Mouse (Mus musculus): ENCODE measurements at regions not wholly inside any gene's neighbourhood (a gene's known extent, or its start where the extent isn't known, plus 50 kb on each side); places are given as distances from the start of the nearest gene placed in this dataset.

DNA sequence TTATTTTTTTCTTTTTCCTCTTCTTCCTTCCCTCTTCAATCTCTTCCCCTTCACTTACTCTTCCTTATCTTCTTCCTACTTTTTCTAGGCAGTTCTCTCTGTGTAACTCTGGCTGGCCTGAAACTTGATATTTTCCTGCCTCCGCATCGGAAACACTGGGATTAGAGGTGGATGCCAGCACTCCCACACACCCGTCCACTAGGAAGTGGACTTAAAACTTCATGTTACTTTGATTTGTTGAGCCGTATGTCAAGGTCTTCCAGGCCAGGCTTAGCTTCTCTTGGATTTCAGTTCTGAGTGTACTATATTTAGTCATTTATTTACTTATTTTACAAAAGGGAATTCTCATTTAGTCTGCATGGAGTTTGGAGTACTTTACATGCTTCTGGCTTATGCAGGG, 62.1 kb upstream of the Gm9887 start:
- no peaks in the 10 kb centered on the region for H3K36me3 ChIP-seq (ENCODE audit: control insufficient read depth, insufficient read depth, low read length)
- H3K27ac ChIP-seq (ENCODE audit: low read depth, low read length) = no peak overlapping the region
- H3K4me3 ChIP-seq (ENCODE audit: low read depth, low read length) = no peak overlapping the region
- 89% methylated on average over 4 of the region's 4 CpGs for WGBS
- H3K9ac ChIP-seq (replicated peaks; ENCODE audit: low read depth, low read length) = no peak overlapping the region
- H3K27me3 ChIP-seq (ENCODE audit: control insufficient read depth, insufficient read depth, low read length) = no peaks in the 10 kb centered on the region
- H3K4me1 ChIP-seq (ENCODE audit: control insufficient read depth, insufficient read depth, low read length) = no peaks in the 10 kb centered on the region
- H3K9me3 ChIP-seq (ENCODE audit: control insufficient read depth, low read length) = no peaks in the 10 kb centered on the region
- ATAC-seq (ENCODE audit: low read depth) = no peak
- H3K4me2 ChIP-seq (ENCODE audit: low read depth, low read length) = no peak overlapping the region

- no peaks in the 10 kb centered on the region for H3K4me1 ChIP-seq (ENCODE audit: control insufficient read depth, insufficient read depth, low read length)
- no peaks in the 10 kb centered on the region for H3K9me3 ChIP-seq (ENCODE audit: control insufficient read depth, low read length)
- 30% methylated on average over 7 of the region's 7 CpGs for WGBS
- H3K9ac ChIP-seq (replicated peaks; ENCODE audit: low read depth, low read length) = no peak overlapping the region
- no peak overlapping the region for H3K4me3 ChIP-seq (ENCODE audit: low read depth, low read length)
- H3K27ac ChIP-seq (ENCODE audit: low read depth, low read length) = no peak overlapping the region
- ATAC-seq (ENCODE audit: low read depth) = no peak
- no peaks in the 10 kb centered on the region for H3K27me3 ChIP-seq (ENCODE audit: control insufficient read depth, insufficient read depth, low read length)
- H3K36me3 ChIP-seq (ENCODE audit: control insufficient read depth, insufficient read depth, low read length) = no peaks in the 10 kb centered on the region
- H3K4me2 ChIP-seq (ENCODE audit: low read depth, low read length) = no peak overlapping the region
Measured at GRCm38 (mm10) chr12:69432086-69432485, 59.8 kb upstream of the Gm9887 start.

GRCm38 (mm10) chr12:69428108-69428507, 55.9 kb upstream of the Gm9887 start:
- Histone ChIP-seq H3K4me3 (ENCODE audit: low read depth, low read length) (no peak overlapping the region), H3K9me3 (ENCODE audit: control insufficient read depth, low read length) (no peaks in the 10 kb centered on the region), H3K36me3 (ENCODE audit: control insufficient read depth, insufficient read depth, low read length) (no peaks in the 10 kb centered on the region), H3K27ac (ENCODE audit: low read depth, low read length) (no peak overlapping the region), H3K9ac (replicated peaks; ENCODE audit: low read depth, low read length) (no peak overlapping the region), H3K4me1 (ENCODE audit: control insufficient read depth, insufficient read depth, low read length) (no peaks in the 10 kb centered on the region), H3K4me2 (ENCODE audit: low read depth, low read length) (no peak overlapping the region), H3K27me3 (ENCODE audit: control insufficient read depth, insufficient read depth, low read length) (no peaks in the 10 kb centered on the region)
- 47% methylated on average over 6 of the region's 6 CpGs for WGBS
- ATAC-seq (ENCODE audit: low read depth) = no peak

DNA sequence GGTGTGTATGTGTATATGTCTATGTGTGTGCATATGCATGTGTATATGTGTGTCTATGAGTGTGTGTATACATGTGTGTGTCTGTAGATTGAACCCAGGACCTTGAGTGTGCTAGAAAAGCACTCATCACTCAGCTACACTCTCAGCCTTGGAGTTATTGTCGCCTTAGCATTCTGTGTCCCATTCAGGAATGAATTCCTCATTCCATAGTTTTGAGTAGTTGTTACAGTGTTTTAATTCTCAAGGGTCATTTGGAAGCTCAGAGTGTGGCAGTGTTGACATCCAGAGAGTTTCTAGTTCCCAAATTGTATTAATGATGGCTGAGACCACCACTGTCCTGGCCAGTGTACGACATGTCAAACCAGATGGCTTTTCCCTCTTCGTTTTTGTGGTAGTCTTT, 53.4 kb upstream of the Gm9887 start:
- H3K9ac ChIP-seq (replicated peaks; ENCODE audit: low read depth, low read length) = no peak overlapping the region
- no peaks in the 10 kb centered on the region for H3K27me3 ChIP-seq (ENCODE audit: control insufficient read depth, insufficient read depth, low read length)
- H3K36me3 ChIP-seq (ENCODE audit: control insufficient read depth, insufficient read depth, low read length) = no peaks in the 10 kb centered on the region
- H3K9me3 ChIP-seq (ENCODE audit: control insufficient read depth, low read length) = no peaks in the 10 kb centered on the region
- H3K4me1 ChIP-seq (ENCODE audit: control insufficient read depth, insufficient read depth, low read length) = no peaks in the 10 kb centered on the region
- no peak for ATAC-seq (ENCODE audit: low read depth)
- no peak overlapping the region for H3K27ac ChIP-seq (ENCODE audit: low read depth, low read length)
- whole genome bisulfite sequencing = 83% methylated on average over 3 of the region's 3 CpGs
- H3K4me3 ChIP-seq (ENCODE audit: low read depth, low read length) = no peak overlapping the region
- no peak overlapping the region for H3K4me2 ChIP-seq (ENCODE audit: low read depth, low read length)

- 65% methylated on average over 14 of the region's 14 CpGs for WGBS
- Histone ChIP-seq H3K27me3 (ENCODE audit: control insufficient read depth, insufficient read depth, low read length) (no peaks in the 10 kb centered on the region), H3K9ac (replicated peaks; ENCODE audit: low read depth, low read length) (no peak overlapping the region), H3K4me1 (ENCODE audit: control insufficient read depth, insufficient read depth, low read length) (no peaks in the 10 kb centered on the region), H3K4me3 (ENCODE audit: low read depth, low read length) (no peak overlapping the region), H3K4me2 (ENCODE audit: low read depth, low read length) (no peak overlapping the region), H3K36me3 (ENCODE audit: control insufficient read depth, insufficient read depth, low read length) (no peaks in the 10 kb centered on the region), H3K27ac (ENCODE audit: low read depth, low read length) (0 out of 2 replicates have a peak overlapping the region, but pooled peaks have one; percentile 4), H3K9me3 (ENCODE audit: control insufficient read depth, low read length) (no peaks in the 10 kb centered on the region)
- no peak for ATAC-seq (ENCODE audit: low read depth)
Measured at GRCm38 (mm10) chr12:69424971-69425370, 52.7 kb upstream of the Gm9887 start.

All from neural tube, embryonic 14.5 days (tissue).